Mouse (Mus musculus) gastrocnemius, postnatal 25 days (tissue): ENCODE data around the gene Tomm20. TPM values are rescaled to one million over a fixed set of nuclear protein-coding genes. Genes with fewer than 3 reads are reported as not detected.

Experiments
- DNase-seq: peaks from one replicate; pipeline ENCODE4 v3.0.0; 2022
- total RNA-seq, 2 experiments: library from RNA; stranded (reverse); gene quantifications; 1 replicate in 1 of 2; 2 replicates in 1 of 2; pipeline ENCODE4 v1.2.3; 2021

Tomm20 gene
- total RNA-seq, 2 experiments from 2014 or later: 84.5 to 86.1 TPM

GRCm38 (mm10) chr8:126961516-126961915 lies 15.9 kb upstream of the Tomm20 start:
- no peak for DNase-seq

- no peak for DNase-seq
These were observed 6.4 kb upstream of the Tomm20 start for GRCm38 (mm10) chr8:126951900-126952636.

DNA sequence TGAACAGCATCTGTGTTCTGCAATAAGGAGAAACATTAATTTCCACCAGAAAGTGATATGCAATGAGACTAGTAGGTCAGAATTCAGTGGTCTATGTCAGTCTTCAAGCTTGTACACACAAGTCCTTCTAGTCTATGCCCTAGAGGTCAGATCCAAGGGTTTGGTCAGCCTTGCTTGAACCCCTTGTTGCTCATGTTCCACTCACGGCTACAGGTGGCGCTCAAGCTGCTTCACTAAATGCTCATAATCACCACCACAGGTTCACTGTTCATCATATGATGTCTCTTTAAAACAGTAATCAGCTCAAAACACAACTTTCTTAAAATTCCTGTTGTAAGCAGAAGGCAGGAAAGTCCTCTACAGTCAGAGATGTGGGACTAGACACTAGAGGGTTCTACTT lies 3.9 kb upstream of the Tomm20 start:
- DNase-seq: no peak

- no peak for DNase-seq
These were observed 800 bp upstream of the Tomm20 start for GRCm38 (mm10) chr8:126946444-126946843.

DNA sequence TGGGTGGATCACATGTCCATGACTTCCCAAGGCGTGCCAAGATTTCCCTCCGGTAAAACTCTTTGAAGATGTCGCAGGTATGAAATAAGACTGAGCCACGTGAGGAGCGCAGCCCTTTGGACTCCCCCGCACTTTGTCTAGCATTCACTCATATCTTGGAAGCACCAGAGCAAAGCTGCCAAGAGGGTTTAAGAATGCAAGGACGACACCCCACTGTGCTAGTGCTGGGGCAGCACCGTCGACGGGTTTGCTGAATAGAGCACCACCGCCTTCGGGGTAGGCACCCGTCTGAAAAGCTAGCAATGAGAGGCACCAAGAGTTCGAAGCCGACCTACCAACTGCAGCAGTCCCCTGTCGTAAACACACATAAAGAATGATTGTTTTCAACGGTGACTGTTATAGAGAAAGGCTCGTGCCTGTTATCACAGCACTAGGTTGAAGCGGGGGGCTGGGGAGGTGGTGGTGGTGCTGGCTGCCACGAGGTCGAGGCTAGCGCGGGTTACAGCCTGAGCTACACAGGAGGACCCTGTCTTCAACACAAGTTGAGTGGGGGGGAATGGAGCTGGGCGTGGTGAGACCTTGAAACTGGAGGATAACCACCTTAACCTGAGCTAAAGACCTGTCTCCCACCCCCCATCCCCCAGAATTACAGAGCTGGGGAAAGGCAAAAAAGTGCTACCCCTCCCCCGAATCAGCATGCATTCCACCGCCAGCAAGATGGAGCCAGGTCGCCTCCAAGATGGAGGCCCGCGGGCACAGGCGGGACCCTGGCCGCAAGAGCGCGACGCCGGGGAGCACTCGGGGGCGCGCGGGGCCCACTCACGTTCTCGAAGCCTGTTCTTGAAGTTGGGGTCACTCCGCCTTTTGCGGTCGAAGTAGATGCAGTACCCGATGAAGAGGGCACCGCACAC lies 608 bp downstream of the Tomm20 start:
- peak; percentile 21 for DNase-seq

- no peak for DNase-seq
These were observed 2.1 kb downstream of the Tomm20 start for GRCm38 (mm10) chr8:126943565-126943964.

DNA sequence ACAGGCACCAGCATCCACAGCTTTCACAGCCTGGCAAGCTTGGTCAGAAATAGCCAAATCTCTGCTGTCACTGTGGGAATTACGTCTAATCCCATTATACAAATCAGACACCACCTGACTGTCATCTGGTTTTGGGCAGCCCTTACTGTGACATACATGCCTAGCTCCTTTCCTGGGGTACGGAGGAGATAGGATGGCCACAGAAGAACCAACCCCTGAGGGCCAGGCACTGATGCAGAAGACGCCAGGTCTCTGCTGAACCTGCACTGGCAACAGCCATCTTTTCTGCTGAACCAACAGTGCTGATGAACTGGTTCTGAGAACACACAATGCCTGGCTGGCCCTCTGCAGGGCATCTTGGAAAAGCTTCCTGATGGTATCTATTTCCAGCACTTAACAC lies 8.3 kb downstream of the Tomm20 start:
- no peak for DNase-seq

GRCm38 (mm10) chr8:126935932-126936331 lies 9.7 kb downstream of the Tomm20 start:
- no peak for DNase-seq

- DNase-seq: no peak
These were observed 10.3 kb downstream of the Tomm20 start for GRCm38 (mm10) chr8:126935387-126935786.

DNA sequence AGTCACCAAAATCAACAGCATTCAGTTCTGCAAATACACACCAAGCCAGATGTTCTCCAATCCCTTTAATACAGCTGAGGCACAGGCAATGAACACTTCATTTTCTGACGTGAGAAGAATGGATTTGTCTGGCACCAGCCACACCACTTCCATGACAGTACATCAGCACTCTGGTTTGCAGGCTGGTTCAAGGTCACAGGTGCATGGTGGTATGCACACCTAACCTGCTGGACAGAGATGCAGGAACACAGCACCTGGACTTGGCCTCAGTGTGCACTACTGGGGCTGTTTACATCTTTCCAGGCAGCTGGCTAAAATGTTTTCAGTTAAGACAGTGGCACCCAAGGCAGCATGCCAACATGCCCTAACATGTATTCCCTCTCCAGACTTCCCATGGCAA lies 13.0 kb downstream of the Tomm20 start:
- no peak for DNase-seq

DNA sequence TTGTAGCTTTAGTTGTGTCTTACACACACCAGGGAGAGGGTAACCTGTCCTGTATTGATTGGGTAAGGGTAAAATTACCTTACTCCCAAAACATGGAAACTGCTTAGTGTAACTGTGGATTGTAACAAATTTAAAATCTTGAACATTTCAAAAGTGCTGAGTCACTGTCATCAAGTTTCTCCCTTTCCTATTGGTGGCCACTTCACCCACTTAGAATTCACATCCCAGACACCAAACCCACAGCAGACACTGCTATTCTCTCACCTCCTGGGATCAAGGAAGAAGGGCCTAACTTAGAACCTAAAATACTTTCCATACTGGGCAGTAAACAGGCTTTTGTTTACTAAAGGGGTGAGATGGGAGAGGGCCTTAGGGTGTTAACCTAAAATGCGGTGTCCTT lies 13.4 kb downstream of the Tomm20 start:
- DNase-seq: no peak

GRCm38 (mm10) chr8:126931720-126932119 lies 13.9 kb downstream of the Tomm20 start:
- DNase-seq: no peak

GRCm38 (mm10) chr8:126929607-126930161 lies 16.0 kb downstream of the Tomm20 start:
- no peak for DNase-seq

DNA sequence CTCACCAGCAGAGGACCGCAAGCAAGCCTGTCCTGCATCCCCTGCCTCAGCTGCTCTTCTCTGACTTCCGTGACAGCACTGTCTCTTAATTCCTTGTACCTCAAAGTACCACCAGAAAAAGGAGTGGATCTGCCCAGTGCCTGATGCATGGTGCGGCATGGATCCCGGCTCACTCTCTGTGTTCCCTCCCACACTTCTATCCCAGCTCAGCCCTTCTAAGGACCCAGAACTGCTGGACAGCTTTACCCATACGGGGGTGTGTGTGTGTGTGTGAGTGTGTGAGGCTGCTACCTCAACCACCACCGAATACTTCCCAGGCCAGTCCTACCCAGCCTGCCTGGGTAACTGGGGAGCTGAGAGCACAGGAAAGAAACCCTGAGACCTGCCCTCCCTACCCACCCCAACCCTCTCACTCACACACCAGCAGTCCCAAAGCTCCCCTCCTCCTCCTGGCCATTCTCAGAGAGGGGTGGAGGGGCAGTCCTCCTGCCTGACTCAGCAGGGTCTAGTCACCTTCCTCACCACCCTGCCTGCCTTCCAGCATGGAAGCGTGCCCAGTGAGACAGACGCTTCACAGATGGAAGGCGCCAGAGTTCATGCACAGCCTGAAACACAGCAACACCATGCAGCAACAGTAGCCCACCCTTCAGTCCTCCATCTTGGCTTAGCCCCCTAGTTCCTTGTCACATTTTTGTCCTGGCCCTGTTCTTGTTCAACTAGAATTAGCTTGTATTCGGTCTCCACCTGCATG lies 16.7 kb downstream of the Tomm20 start:
- no peak for DNase-seq

DNA sequence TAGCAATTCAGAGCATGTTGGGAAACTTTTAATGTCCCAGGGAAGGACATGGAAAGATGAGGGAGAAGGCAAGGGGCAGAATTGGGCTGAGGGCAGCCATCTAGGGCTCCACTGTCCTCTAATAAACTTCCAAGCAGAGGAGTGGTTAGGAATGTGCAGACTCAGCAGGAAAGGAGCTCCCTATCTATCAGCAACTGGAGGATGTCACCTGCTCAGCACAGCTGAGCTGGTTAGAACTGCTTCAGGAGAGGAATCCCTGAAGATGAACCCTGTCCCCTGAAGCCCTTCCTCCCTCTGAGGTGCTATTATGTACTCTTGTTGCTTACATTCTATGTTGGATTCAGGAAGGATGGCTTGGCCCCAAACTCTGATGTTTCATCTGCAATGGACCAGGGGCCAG lies 17.6 kb downstream of the Tomm20 start:
- DNase-seq: no peak

- DNase-seq: no peak
These were observed 18.6 kb downstream of the Tomm20 start for GRCm38 (mm10) chr8:126927058-126927457.

GRCm38 (mm10) chr8:126922981-126923380 lies 22.7 kb downstream of the Tomm20 start:
- no peak for DNase-seq

GRCm38 (mm10) chr8:126921432-126921831 lies 24.2 kb downstream of the Tomm20 start:
- no peak for DNase-seq

DNA sequence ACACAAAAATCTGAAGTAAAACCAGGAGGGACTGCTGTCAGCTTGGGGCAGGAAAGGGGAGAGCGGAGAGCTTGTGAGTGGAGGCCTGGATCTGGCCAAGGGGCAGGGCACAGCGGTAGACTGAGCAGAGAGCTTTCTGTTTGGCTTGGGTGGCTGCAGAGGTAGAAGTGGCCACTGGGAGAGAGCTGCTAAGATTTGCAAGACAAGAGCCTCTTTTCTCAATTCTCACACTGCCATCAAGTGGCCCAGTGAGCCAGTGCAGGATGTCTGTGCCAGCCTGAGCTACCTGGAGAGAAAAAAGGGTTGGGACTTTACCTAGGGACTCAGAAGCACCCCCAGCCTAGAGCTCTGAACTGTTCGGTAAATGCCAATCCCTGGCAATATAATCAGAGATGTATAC lies 24.8 kb downstream of the Tomm20 start:
- peak; percentile 74 for DNase-seq

GRCm38 (mm10) chr8:126920386-126920785 lies 25.3 kb downstream of the Tomm20 start:
- DNase-seq: no peak

DNA sequence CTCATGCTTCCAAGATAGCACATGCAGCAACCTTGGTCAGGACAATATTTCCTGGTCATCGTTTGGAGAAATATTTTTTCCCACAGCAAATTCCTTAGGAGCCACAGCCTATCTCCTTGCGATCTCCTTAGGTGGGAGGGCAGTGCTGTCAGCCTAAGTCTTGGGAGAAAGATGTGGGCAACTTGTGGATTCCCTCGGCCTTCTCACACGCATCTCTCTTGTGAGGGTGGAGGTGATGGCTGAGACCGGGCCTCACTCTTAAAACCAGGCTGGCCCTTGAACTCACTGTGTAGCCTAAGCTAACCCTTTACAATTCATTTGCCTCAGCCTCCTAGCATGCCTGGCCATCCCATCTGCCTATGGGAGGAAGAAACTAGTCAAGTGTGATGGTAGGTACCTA lies 25.9 kb downstream of the Tomm20 start:
- no peak for DNase-seq

DNA sequence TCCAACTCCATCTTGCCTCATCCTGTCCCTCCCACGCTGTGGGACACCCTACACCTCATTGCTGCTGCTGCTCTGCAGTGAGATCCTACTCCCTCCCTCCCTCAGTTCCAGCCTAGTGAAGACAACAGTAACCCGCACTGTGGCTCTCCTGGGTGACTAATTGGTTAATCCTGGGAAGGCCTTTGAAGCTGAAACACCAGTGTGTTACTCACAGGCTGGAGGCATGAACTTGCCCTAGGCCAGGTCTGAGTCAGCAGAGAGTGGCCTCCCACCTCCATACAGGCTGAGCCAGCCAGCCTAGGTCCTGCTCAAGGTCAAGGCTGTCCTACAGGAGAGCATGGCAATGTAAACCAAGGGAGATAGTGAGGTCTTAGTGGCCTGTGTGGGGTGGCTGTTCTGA lies 26.4 kb downstream of the Tomm20 start:
- no peak for DNase-seq
